Mouse (Mus musculus): ENCODE measurements at regions not wholly inside any gene's neighbourhood (a gene's known extent, or its start where the extent isn't known, plus 50 kb on each side); places are given as distances from the start of the nearest gene placed in this dataset.

DNA sequence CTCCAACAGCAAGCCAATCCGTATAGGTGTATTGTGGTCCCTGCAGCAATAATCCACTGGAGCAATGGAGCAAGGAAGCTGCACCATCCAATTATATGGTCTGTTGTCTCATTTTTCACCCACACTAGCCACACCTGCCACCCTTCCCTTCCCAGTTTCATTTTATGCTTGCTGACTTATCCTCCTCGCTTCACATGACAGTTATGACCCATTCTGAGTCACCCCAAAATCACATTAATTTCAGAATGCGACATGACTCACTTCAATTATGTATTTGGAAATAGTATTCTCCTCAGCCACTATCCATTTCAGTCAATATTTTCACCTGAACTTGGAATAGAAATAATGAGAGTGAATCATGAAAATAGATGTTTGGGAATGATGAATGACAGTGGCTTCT is 2507.8 kb upstream of the Gm6569 start:
- no peak for TF ChIP-seq CTCF (conservative IDR thresholded peaks at IDR 0.05; ENCODE audit: low read length)
- no peak for TF ChIP-seq POU5F1 (IDR thresholded peaks at IDR 0.05; ENCODE audit: borderline replicate concordance, low read length)

Data from E14TG2a.4 (cell line).